Mouse (Mus musculus): ENCODE data around the gene Klk1.
"Not testable (repeated sequence)": the region's sequence is repeated elsewhere in the genome, so short reads cannot be mapped to it uniquely, and the experiment has no call there.

Gene Klk1

GRCm38 (mm10) chr7:44225076-44225475, at the start of gene Klk1:
TSS of gene Klk1 (plus strand) at chr7:44225360.
- DNase-seq, result peak; percentile 59

GRCm38 (mm10) chr7:44179299-44180045, 45.7 kb upstream of the Klk1 start:
- no peak for DNase-seq

- not testable (repeated sequence) for DNase-seq
Observed at GRCm38 (mm10) chr7:44186516-44186915, 38.6 kb upstream of the Klk1 start.

GRCm38 (mm10) chr7:44187936-44188335, 37.2 kb upstream of the Klk1 start, which contains the start of gene Klk1b24:
TSS of gene Klk1b24 (plus strand) at chr7:44188236.
- not testable (repeated sequence) for DNase-seq

GRCm38 (mm10) chr7:44193466-44193865, 31.7 kb upstream of the Klk1 start:
- DNase-seq, result not testable (repeated sequence)

GRCm38 (mm10) chr7:44197891-44198290, 27.3 kb upstream of the Klk1 start, which contains the start of gene Klk1b3:
TSS of gene Klk1b3 (plus strand) at chr7:44198191.
- no peak for DNase-seq

- not testable (repeated sequence) for DNase-seq
Observed at GRCm38 (mm10) chr7:44207135-44207534, 18.0 kb upstream of the Klk1 start, which contains the start of gene Klk1b4. TSS of gene Klk1b4 (plus strand) at chr7:44207435.

GRCm38 (mm10) chr7:44208307-44208706, 16.9 kb upstream of the Klk1 start:
- DNase-seq, result no peak

- no peak for DNase-seq
Observed at GRCm38 (mm10) chr7:44215645-44216044, 9.5 kb upstream of the Klk1 start, which contains the start of gene Klk1b5. TSS of gene Klk1b5 (plus strand) at chr7:44215945.

GRCm38 (mm10) chr7:44221601-44222000, 3.6 kb upstream of the Klk1 start:
- DNase-seq, result not testable (repeated sequence)

GRCm38 (mm10) chr7:44222335-44222734, 2.8 kb upstream of the Klk1 start:
- DNase-seq, result not testable (repeated sequence)

GRCm38 (mm10) chr7:44235909-44236308, 10.7 kb downstream of the Klk1 start, which contains the start of gene Gm36864:
TSS of gene Gm36864 (plus strand) at chr7:44236177.
- DNase-seq, result no peak

- DNase-seq, result no peak
Observed at GRCm38 (mm10) chr7:44239913-44240312, 14.8 kb downstream of the Klk1 start.

GRCm38 (mm10) chr7:44240712-44241111, 15.6 kb downstream of the Klk1 start:
- DNase-seq, result no peak

- DNase-seq, result no peak
Observed at GRCm38 (mm10) chr7:44241163-44241562, 16.0 kb downstream of the Klk1 start.

GRCm38 (mm10) chr7:44244080-44244479, 18.9 kb downstream of the Klk1 start:
- DNase-seq, result no peak

- DNase-seq, result peak; percentile 95
Observed at GRCm38 (mm10) chr7:44246055-44246983, 21.2 kb downstream of the Klk1 start, which contains the start of the genes 1700028J19Rik and 2410002F23Rik. TSS of gene 1700028J19Rik (minus strand) at chr7:44246695. TSS of gene 2410002F23Rik (plus strand) at chr7:44246722.

- no peak for DNase-seq
Observed at GRCm38 (mm10) chr7:44246984-44247470, 21.9 kb downstream of the Klk1 start.

- no peak for DNase-seq
Observed at GRCm38 (mm10) chr7:44247971-44248370, 22.8 kb downstream of the Klk1 start.

- no peak for DNase-seq
Observed at GRCm38 (mm10) chr7:44249248-44249647, 24.1 kb downstream of the Klk1 start.

- not testable (repeated sequence) for DNase-seq
Observed at GRCm38 (mm10) chr7:44250732-44251275, 25.6 kb downstream of the Klk1 start.

GRCm38 (mm10) chr7:44253023-44253616, 28.0 kb downstream of the Klk1 start:
- DNase-seq, result no peak

Data from kidney, adult 18-20 months (tissue).